Mouse (Mus musculus): ENCODE results near the gene Adora2b. TPM values are rescaled to one million over a fixed set of nuclear protein-coding genes. Genes with fewer than 3 reads are reported as not detected.
"Not testable (repeated sequence)": the region's sequence is repeated elsewhere in the genome, so short reads cannot be mapped to it uniquely, and the experiment has no call there.

Adora2b gene
- polyA plus RNA-seq, 1 experiment from 2014 or later, result 2.9 TPM

- no peaks in the 10 kb centered on the region for H3K27me3 ChIP-seq
- H3K4me1 ChIP-seq (replicated peaks), result peaks cover 24% of the 10 kb centered on the region
- no peaks in the 10 kb centered on the region for H3K9me3 ChIP-seq
- H3K36me3 ChIP-seq, result no peaks in the 10 kb centered on the region
- 0 out of 2 replicates have a peak overlapping the region, but pooled peaks have one; percentile 9 for H3K27ac ChIP-seq
- 37% methylated on average over 17 of the region's 17 CpGs for WGBS
- H3K4me3 ChIP-seq (replicated peaks), result no peak overlapping the region
- H3K4me2 ChIP-seq (replicated peaks), result peak overlapping the region; percentile 27; the same call in 1 of the 2 replicates
- no peak for ATAC-seq
- H3K9ac ChIP-seq (replicated peaks), result 0 out of 2 replicates have a peak overlapping the region, but pooled peaks have one; percentile 44
Observed at GRCm38 (mm10) chr11:62266466-62267214, 17.9 kb downstream of the Adora2b start.

GRCm38 (mm10) chr11:62268381-62268780, 19.6 kb downstream of the Adora2b start:
- no peak overlapping the region for H3K4me2 ChIP-seq (replicated peaks)
- H3K36me3 ChIP-seq, result no peaks in the 10 kb centered on the region
- no peak overlapping the region for H3K9ac ChIP-seq (replicated peaks)
- peaks cover 24% of the 10 kb centered on the region for H3K4me1 ChIP-seq (replicated peaks)
- no peak for ATAC-seq
- H3K27ac ChIP-seq, result no peak overlapping the region
- no peak overlapping the region for H3K4me3 ChIP-seq (replicated peaks)
- H3K27me3 ChIP-seq, result no peaks in the 10 kb centered on the region
- WGBS, result 83% methylated on average over 8 of the region's 8 CpGs
- H3K9me3 ChIP-seq, result no peaks in the 10 kb centered on the region

GRCm38 (mm10) chr11:62269097-62269496, 20.3 kb downstream of the Adora2b start:
- Histone ChIP-seq H3K27ac (no peak overlapping the region), H3K4me1 (replicated peaks) (peaks cover 24% of the 10 kb centered on the region), H3K36me3 (no peaks in the 10 kb centered on the region), H3K4me2 (replicated peaks) (no peak overlapping the region), H3K27me3 (no peaks in the 10 kb centered on the region), H3K9ac (replicated peaks) (no peak overlapping the region), H3K4me3 (replicated peaks) (no peak overlapping the region), H3K9me3 (no peaks in the 10 kb centered on the region)
- 77% methylated on average over 12 of the region's 12 CpGs for WGBS
- no peak for ATAC-seq

- no peak overlapping the region for H3K27ac ChIP-seq
Observed at GRCm38 (mm10) chr11:62270851-62271250, 22.1 kb downstream of the Adora2b start.

GRCm38 (mm10) chr11:62277086-62277485, 28.3 kb downstream of the Adora2b start:
- Histone ChIP-seq H3K9ac (replicated peaks) (no peak overlapping the region), H3K36me3 (no peaks in the 10 kb centered on the region), H3K4me1 (replicated peaks) (peaks cover 3% of the 10 kb centered on the region), H3K27ac (no peak overlapping the region), H3K27me3 (no peaks in the 10 kb centered on the region), H3K4me2 (replicated peaks) (no peak overlapping the region), H3K4me3 (replicated peaks) (no peak overlapping the region), H3K9me3 (no peaks in the 10 kb centered on the region)
- WGBS, result 69% methylated on average over 8 of the region's 8 CpGs
- no peak for ATAC-seq

More at GRCm38 (mm10) chr11:62270851-62271250, 22.1 kb downstream of the Adora2b start:
- no peaks in the 10 kb centered on the region for H3K36me3 ChIP-seq
- 61% methylated on average over 5 of the region's 5 CpGs for WGBS
- no peak for ATAC-seq
- H3K27me3 ChIP-seq, result no peaks in the 10 kb centered on the region
- no peaks in the 10 kb centered on the region for H3K9me3 ChIP-seq
- H3K4me2 ChIP-seq (replicated peaks), result no peak overlapping the region
- H3K4me3 ChIP-seq (replicated peaks), result no peak overlapping the region
- no peak overlapping the region for H3K9ac ChIP-seq (replicated peaks)
- H3K4me1 ChIP-seq (replicated peaks), result peaks cover 18% of the 10 kb centered on the region

GRCm38 (mm10) chr11:62278027-62278426, 29.2 kb downstream of the Adora2b start:
- 30% methylated on average over 5 of the region's 5 CpGs for WGBS
- H3K4me2 ChIP-seq (replicated peaks), result no peak overlapping the region
- no peak overlapping the region for H3K27ac ChIP-seq
- H3K4me3 ChIP-seq (replicated peaks), result no peak overlapping the region
- H3K9ac ChIP-seq (replicated peaks), result no peak overlapping the region
- H3K36me3 ChIP-seq, result 0 out of 2 replicates have a peak, but pooled peaks cover under 1% of the 10 kb centered on the region
- no peak for ATAC-seq
- no peaks in the 10 kb centered on the region for H3K27me3 ChIP-seq
- H3K4me1 ChIP-seq (replicated peaks), result peaks cover 10% of the 10 kb centered on the region
- no peaks in the 10 kb centered on the region for H3K9me3 ChIP-seq

GRCm38 (mm10) chr11:62280675-62281600, 32.2 kb downstream of the Adora2b start, which contains the start of the genes Zswim7 and Ttc19:
TSS of gene Zswim7 (minus strand) at chr11:62281375.
TSS of gene Ttc19 (plus strand) at chr11:62281473.
- under 1% methylated on average over 47 of the region's 68 CpGs for WGBS
- H3K9ac ChIP-seq (replicated peaks), result peak within 1 kb of the TSS; percentile 86
- peak; percentile 96 for ATAC-seq
- peak within 1 kb of the TSS; percentile 72 for H3K4me2 ChIP-seq (replicated peaks)
- peak within 1 kb of the TSS; percentile 88 for H3K27ac ChIP-seq
- H3K9me3 ChIP-seq, result no peaks in the 10 kb centered on the region
- peaks cover 10% of the 10 kb centered on the region for H3K4me1 ChIP-seq (replicated peaks)
- peaks cover 23% of the 10 kb centered on the region for H3K36me3 ChIP-seq
- no peaks in the 10 kb centered on the region for H3K27me3 ChIP-seq
- peak within 1 kb of the TSS; percentile 77 for H3K4me3 ChIP-seq (replicated peaks)

- Histone ChIP-seq H3K9me3 (no peaks in the 10 kb centered on the region), H3K36me3 (peaks cover 29% of the 10 kb centered on the region), H3K4me3 (replicated peaks) (peak overlapping the region; percentile 77), H3K4me2 (replicated peaks) (peak overlapping the region; percentile 72), H3K27ac (peak overlapping the region; percentile 88), H3K4me1 (replicated peaks) (peaks cover 10% of the 10 kb centered on the region), H3K27me3 (no peaks in the 10 kb centered on the region), H3K9ac (replicated peaks) (peak overlapping the region; percentile 86)
- ATAC-seq, result no peak; the same call in 1 of the 2 replicates
- whole genome bisulfite sequencing, result under 1% methylated on average over 44 of the region's 57 CpGs
Observed at GRCm38 (mm10) chr11:62281601-62281997, 32.8 kb downstream of the Adora2b start.

GRCm38 (mm10) chr11:62284020-62284419, 35.2 kb downstream of the Adora2b start:
- H3K9me3 ChIP-seq; H3K4me2 ChIP-seq (replicated peaks); H3K27me3 ChIP-seq; H3K9ac ChIP-seq (replicated peaks); H3K27ac ChIP-seq; ATAC-seq; H3K4me3 ChIP-seq (replicated peaks): not testable (repeated sequence)
- 86% methylated on average over 3 of the region's 3 CpGs for WGBS
- H3K4me1 ChIP-seq (replicated peaks), result peaks cover 10% of the 10 kb centered on the region
- peaks cover 51% of the 10 kb centered on the region for H3K36me3 ChIP-seq

- H3K27me3 ChIP-seq, result no peaks in the 10 kb centered on the region
- peaks cover 10% of the 10 kb centered on the region for H3K4me1 ChIP-seq (replicated peaks)
- peaks cover 58% of the 10 kb centered on the region for H3K36me3 ChIP-seq
- H3K9ac ChIP-seq (replicated peaks), result no peak overlapping the region
- H3K4me2 ChIP-seq (replicated peaks), result no peak overlapping the region
- no peaks in the 10 kb centered on the region for H3K9me3 ChIP-seq
- H3K27ac ChIP-seq, result no peak overlapping the region
- WGBS, result 92% methylated on average over 8 of the region's 8 CpGs
- ATAC-seq, result no peak
- H3K4me3 ChIP-seq (replicated peaks), result no peak overlapping the region
Observed at GRCm38 (mm10) chr11:62285020-62285419, 36.2 kb downstream of the Adora2b start.

GRCm38 (mm10) chr11:62287700-62288099, 38.9 kb downstream of the Adora2b start:
- Histone ChIP-seq H3K36me3 (peaks cover 71% of the 10 kb centered on the region), H3K4me3 (replicated peaks) (no peak overlapping the region), H3K9ac (replicated peaks) (no peak overlapping the region)

GRCm38 (mm10) chr11:62294121-62294520, 45.3 kb downstream of the Adora2b start:
- Histone ChIP-seq H3K4me2 (replicated peaks) (no peak overlapping the region), H3K36me3 (peaks cover 55% of the 10 kb centered on the region)
- WGBS, result 89% methylated on average over 2 of the region's 2 CpGs

More at GRCm38 (mm10) chr11:62287700-62288099, 38.9 kb downstream of the Adora2b start:
- Histone ChIP-seq H3K27me3 (no peaks in the 10 kb centered on the region), H3K9me3 (no peaks in the 10 kb centered on the region), H3K4me2 (replicated peaks) (no peak overlapping the region), H3K4me1 (replicated peaks) (peaks cover 2% of the 10 kb centered on the region), H3K27ac (no peak overlapping the region)
- WGBS, result 96% methylated on average over 1 of the region's 1 CpGs
- no peak for ATAC-seq

More at GRCm38 (mm10) chr11:62294121-62294520, 45.3 kb downstream of the Adora2b start:
- Histone ChIP-seq H3K4me3 (replicated peaks) (no peak overlapping the region), H3K4me1 (replicated peaks) (0 out of 2 replicates have a peak, but pooled peaks cover 3% of the 10 kb centered on the region), H3K27ac (no peak overlapping the region), H3K27me3 (no peaks in the 10 kb centered on the region), H3K9ac (replicated peaks) (no peak overlapping the region), H3K9me3 (no peaks in the 10 kb centered on the region)
- ATAC-seq, result no peak
